Mouse (Mus musculus): Measurements from ENCODE around the gene Gm20503.
A peak's percentile ranks its signal among the peaks of the same experiment; 100 is the strongest.

Gene Gm20503

GRCm38 (mm10) chr4:59007016-59007415, 4.0 kb downstream of the Gm20503 start:
- no peak for DNase-seq (ENCODE audit: low read depth, low spot score)

- no peak for DNase-seq (ENCODE audit: low read depth, low spot score)
These were observed 5.0 kb downstream of the Gm20503 start for GRCm38 (mm10) chr4:59007974-59008373.

GRCm38 (mm10) chr4:59009186-59009585, 6.2 kb downstream of the Gm20503 start:
- no peak for DNase-seq (ENCODE audit: low read depth, low spot score)

GRCm38 (mm10) chr4:59009696-59010095, 6.7 kb downstream of the Gm20503 start:
- no peak for DNase-seq (ENCODE audit: low read depth, low spot score)

GRCm38 (mm10) chr4:59011446-59011845, 8.4 kb downstream of the Gm20503 start:
- DNase-seq (ENCODE audit: low read depth, low spot score) = no peak

GRCm38 (mm10) chr4:59015181-59015580, 12.2 kb downstream of the Gm20503 start:
- no peak for DNase-seq (ENCODE audit: low read depth, low spot score)

DNA sequence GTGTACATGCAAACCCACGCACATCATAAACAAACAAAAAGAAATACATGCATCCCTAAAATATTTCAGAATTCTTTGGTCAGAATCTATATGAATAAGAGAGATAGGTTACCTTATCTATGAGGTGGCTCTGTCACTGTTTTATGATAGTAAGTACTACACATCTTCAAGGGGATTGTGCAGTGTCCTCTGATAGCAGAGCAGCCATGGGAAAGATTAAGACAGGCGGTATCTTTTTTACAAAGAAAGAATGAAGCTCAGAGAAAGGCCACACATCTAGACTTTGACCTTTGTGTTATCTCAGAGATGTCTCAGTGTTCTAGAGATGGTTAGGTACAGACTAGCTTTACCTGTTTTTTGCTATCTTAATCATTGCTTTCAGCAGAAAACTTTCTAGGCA, 13.9 kb downstream of the Gm20503 start:
- no peak for DNase-seq (ENCODE audit: low read depth, low spot score)

GRCm38 (mm10) chr4:59034325-59034917, 31.4 kb downstream of the Gm20503 start:
- no peak for DNase-seq (ENCODE audit: low read depth, low spot score)

DNA sequence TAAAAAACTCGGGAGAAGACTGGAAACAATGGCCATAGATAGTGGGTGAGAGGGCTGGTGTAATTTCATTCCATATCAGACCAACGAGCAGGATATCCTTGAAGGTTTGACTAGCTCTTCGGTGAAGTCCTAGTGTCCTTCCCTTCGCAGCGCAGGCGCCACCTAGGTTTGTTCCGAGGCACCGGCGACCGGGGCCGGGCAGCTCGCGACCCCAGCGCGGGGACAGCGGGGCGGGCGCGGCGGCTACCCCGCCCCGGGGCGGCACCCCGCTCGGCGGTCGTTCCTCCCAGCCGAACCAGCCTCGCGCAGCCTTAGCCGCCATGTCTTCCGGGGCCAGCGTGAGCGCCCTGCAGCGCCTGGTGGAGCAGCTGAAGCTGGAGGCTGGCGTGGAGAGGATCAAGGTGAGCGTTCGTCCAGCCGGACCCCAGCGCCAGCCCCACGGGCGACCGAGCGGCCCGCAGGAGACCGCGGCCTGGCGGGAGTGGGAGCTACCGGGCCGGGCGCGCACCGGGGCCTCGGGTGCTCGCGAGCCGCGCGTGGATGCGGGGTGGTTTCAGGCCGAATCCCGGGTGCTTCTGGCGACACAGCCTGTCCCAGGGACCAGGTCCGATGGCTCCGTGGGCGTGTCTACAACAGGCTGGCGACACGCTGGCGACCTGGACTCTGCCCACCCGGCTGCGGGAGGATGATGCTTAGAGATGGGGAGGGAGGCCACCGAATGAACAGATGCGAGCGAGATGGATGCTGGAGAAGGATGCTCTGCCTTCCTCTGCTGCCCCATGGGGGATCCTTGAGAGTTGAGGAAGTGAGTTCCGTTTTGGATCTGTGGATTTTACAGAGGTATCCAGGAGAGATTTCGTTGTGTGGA, 32.1 kb downstream of the Gm20503 start, which contains the start of gene Gng10:
Gene Gng10 (plus strand): TSS at position 171 of the 868 bp plus-strand sequence.
- DNase-seq (ENCODE audit: low read depth, low spot score) = peak; percentile 36

DNA sequence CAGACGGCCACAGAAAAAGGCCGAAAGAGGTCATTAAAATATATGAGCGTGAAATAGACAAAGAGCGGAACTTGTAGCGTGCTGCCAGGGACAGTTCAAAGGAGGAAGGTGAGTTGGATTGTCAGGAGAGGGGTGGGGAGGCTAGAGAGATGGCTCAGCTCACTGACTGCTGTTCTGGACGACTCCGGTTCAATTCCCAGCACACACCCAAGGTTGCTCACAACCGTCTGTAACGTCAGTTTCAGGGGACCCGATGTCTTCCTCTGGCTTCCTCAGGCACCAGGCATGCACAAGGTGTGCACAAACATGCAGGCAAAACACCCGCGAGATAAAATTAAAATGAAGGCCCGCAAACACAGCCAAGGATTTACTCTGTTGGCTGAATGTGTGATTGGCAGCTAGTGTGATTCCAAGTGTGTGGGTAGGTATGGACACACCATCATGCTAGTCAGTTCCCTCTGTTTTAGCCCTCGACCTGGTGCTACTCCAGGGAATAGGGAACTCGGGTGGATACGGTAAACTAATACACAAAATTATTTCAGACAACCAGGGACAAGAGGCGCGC, 32.9 kb downstream of the Gm20503 start:
- DNase-seq (ENCODE audit: low read depth, low spot score) = no peak

DNA sequence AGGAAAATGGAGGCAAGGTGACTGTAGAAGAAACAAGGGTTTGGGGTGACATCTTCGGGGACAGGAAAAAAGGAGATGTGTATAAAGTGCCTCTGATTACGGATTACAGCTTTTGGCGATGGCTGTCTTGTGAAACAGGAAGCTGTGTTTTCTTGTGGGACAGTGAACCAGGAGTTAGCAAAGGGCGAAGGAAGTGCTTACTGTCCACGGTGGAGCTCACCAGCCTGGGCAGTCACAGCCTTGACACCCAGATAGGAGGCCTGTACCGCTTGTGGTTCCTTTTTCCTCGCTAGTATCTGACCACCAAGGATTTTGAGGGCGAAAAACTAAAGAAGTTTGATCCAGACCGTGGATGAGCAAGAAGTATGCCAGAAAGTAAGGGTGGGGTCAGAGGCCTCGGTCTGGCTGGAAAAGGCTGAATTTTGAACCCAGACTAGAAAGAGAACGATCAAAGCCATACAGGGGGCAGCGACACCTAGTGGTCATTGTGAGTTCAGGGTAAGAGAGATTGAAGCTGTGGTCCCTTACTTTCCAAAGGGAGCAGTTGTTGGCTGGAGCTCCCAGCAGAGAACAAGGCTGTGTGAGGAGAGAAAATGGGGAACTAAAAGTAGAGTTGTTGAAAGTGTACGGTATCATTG, 33.6 kb downstream of the Gm20503 start:
- peak; percentile 69 for DNase-seq (ENCODE audit: low read depth, low spot score)

GRCm38 (mm10) chr4:59037525-59037924, 34.5 kb downstream of the Gm20503 start:
- DNase-seq (ENCODE audit: low read depth, low spot score) = no peak

DNA sequence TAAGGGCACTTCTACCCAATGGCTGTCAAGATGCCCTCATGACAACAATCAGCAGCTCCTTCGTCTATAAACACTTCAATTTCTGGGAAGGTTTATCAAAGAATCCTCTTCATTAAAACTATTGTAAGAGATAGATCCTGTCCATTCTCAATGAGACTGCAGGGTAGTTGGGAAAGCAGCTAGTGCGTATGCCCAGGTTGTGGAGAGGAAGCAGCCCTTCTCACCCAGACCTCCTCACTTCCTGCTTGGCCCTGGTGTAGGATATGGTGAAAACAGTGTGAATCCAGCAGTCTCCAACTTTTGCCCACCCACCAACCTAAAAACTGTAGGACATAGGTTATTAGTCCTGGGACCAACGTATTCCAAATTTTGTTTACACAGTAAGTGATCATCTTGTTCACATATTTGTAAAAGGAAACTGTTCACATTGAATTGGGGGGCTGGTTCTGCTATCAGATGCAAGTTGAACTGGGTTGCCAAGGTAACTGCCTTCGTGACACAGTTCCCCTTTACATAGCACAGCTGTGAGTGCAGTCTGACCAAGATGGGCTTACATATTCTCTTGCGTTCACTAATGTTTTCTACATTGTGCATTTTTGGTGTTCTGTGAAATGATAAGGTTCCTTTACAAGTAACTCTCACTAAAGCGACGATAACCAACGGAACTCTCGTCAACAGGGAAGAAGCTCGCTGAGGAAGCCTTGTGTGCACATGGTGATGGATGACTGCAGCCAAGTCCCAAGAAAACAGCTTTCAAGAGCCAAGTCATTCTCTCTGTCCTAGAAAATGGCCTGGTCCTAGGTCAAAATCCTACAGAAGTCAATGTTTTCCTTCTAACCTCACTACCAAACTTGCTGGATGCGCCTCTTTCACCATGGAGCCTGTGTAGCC, 37.6 kb downstream of the Gm20503 start:
- DNase-seq (ENCODE audit: low read depth, low spot score) = no peak

- no peak for DNase-seq (ENCODE audit: low read depth, low spot score)
These were observed 40.1 kb downstream of the Gm20503 start for GRCm38 (mm10) chr4:59043074-59043473.

- DNase-seq (ENCODE audit: low read depth, low spot score) = no peak
These were observed 40.9 kb downstream of the Gm20503 start for GRCm38 (mm10) chr4:59043891-59044290.

GRCm38 (mm10) chr4:59047222-59047621, 44.2 kb downstream of the Gm20503 start:
- no peak for DNase-seq (ENCODE audit: low read depth, low spot score)

DNA sequence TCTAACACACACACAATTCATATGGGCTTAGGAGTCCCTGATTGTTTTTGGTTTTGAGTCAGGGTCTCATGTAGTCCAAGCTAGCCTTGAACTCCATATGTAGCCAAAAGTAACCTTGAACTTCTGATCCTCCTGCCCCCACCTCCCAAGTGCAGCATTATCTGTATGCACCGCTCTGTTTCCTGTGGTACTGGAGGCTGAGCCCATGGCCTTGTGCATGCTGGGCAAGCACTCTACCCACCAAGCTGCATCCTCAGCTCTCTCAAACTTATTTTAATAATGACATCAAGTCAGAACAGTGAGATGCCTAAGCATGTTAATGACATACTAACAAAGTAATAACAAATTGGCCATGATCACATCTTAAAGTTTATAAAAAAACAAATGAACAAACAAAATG, 48.1 kb downstream of the Gm20503 start:
- DNase-seq (ENCODE audit: low read depth, low spot score) = no peak

- DNase-seq (ENCODE audit: low read depth, low spot score) = no peak
These were observed 54.9 kb downstream of the Gm20503 start for GRCm38 (mm10) chr4:59057929-59058328.

- DNase-seq (ENCODE audit: low read depth, low spot score) = no peak
These were observed 59.5 kb downstream of the Gm20503 start for GRCm38 (mm10) chr4:59062526-59062925.

DNA sequence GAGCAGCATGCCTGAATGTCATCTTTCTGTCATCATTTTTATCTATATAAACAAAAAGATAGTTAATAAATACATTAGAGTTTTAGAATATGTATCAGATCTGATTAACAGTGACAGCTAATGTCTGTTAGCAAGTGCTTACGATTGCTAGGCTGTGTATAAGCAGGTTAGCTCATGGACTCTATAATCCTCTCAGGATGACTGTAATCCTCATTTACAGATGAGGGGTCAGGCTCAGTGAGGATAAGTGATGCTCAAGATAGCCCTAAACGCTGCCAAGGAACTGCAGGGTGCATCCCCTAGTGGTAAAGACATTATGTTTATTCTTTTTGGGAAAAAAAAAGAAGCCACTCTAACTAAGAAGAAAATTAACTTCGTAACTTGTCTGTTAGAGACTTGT, 66.3 kb downstream of the Gm20503 start:
- DNase-seq (ENCODE audit: low read depth, low spot score) = no peak

- no peak for DNase-seq (ENCODE audit: low read depth, low spot score)
These were observed 80.4 kb downstream of the Gm20503 start for GRCm38 (mm10) chr4:59083430-59083829.

Measured in embryo, embryonic 11.5 days (tissue).